Mouse (Mus musculus) heart, adult 18-20 months (tissue): Measurements from ENCODE around the gene Slc7a15. TPM values are rescaled to one million over a fixed set of nuclear protein-coding genes. Genes with fewer than 3 reads are reported as not detected.
A peak's percentile ranks its signal among the peaks of the same experiment; 100 is the strongest.
"Not testable (repeated sequence)": the region's sequence is repeated elsewhere in the genome, so short reads cannot be mapped to it uniquely, and the experiment has no call there.

Experiments used
- DNase-seq, 2 experiments: peaks; one replicate each; pipeline ENCODE4 v3.0.0; 2021 to 2022; ENCODE audit warnings: mixed read lengths in 1 of 2
- long read RNA-seq, 2 experiments: library from polyadenylated mRNA; stranded (forward); transcript quantifications; one replicate each; pipeline ENCODE4 v2.0.0; 2021
- total RNA-seq, 2 experiments: library from RNA; stranded (reverse); gene quantifications; 2 replicates each; pipeline ENCODE4 v1.2.3; 2021

Gene Slc7a15
- not detected for total RNA-seq
- long read RNA-seq, experiment 1: 0 reads
- long read RNA-seq, experiment 2: 0 reads

- not testable (repeated sequence) for DNase-seq
Measured at GRCm38 (mm10) chr12:8598966-8599365, at the start of gene Slc7a15. Slc7a15 (minus strand) TSS chr12:8599066.

DNA sequence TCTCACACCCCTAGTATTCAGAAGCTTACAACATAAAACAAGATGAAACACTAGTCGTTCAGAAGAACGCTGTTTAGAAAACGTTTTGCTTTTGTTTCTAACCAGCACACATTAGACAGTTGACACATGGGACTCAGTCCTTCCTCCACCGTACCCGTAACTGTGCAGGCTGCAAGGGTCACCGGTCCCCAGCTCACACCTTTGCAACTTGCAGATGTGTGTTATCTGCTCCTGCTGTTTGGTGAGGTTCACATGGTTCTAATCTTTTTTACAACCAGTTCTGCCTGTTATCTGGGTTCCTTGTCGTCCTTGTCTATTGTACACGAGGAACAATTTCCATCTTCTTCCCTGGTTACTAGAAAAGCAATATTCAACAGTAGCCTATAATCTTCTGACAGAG is 49.3 kb upstream of the Slc7a15 start:
- not testable (repeated sequence) for DNase-seq

GRCm38 (mm10) chr12:8641425-8641735 is 42.5 kb upstream of the Slc7a15 start:
- DNase-seq: peak in 1 of 2 experiments; percentile 53

DNA sequence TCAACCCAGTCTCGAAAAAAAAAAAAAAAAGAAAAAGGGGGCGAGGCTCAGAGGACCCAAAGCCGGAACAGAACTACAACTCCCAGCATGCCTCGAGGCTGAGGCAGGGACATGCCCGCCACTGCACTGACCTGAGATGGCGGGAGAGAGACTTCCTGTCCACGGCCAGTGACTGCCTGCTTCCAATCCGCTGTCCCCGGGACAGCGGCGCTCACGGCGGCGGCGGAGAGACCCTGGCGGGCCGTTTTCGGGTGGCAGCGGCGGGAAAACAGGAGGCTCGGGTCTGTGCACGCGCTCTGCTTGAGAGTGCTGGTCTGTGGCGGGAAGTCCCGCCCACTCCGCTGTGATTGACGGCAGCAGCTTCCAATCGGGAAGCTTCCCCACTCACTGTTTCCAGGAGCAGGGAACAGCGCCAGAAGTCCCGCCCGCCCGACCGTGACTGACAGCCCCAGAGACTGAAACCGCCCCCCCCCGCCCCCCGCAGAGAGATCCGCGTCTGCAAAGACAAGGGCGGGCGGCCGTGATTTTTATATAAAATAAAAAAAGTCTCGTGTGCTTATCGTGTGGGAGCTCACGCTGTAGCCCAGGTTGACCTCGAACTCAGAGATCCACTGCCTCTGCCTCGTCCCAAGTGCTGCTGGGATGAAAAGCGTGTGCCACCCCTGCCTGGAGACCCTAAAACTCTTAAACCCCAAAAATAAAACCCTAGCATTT is 42.0 kb upstream of the Slc7a15 start:
- DNase-seq: peak; percentile 98 to 100

DNA sequence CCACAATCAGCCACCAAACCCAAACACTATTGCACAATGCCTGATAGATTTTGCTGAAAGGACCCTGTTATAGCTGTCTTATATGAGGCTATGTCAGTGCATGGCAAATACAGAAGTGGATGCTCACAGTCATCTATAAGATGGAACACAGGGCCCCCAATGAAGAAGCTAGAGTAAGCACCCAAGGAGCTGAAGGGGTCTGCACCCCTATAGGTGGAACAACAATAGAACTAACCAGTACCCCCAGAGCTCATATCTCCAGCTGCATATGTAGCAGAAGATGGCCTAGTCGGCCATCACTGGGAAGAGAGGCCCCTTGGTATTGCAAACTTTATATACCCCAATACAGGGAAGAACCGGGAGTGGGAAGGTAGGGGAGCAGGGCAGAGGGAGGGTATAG is 41.3 kb upstream of the Slc7a15 start:
- peak in 1 of 2 experiments; percentile 33 for DNase-seq

- DNase-seq: peak; percentile 77 to 92
Measured at GRCm38 (mm10) chr12:8638411-8639087, 39.7 kb upstream of the Slc7a15 start.

GRCm38 (mm10) chr12:8636945-8637344 is 38.1 kb upstream of the Slc7a15 start:
- peak; percentile 30 to 50 for DNase-seq

DNA sequence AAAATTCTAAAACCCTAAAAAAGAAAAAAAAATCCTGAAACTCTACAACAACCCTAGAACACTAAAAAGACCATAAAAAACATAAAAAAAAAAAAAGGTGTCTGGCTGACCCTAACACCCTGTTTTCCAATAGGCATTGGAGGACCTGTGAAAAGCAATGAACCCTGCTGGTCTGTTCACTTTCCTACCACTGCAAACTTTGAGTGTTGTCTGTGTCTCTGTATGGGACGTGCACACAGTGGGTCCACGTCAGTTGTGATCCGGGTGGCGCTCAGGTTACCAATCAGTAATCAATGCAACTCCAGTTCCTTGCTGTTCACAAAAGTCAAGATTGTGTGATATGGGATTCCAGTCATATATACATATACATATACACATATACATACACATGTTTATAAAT is 36.7 kb upstream of the Slc7a15 start:
- DNase-seq: no peak

DNA sequence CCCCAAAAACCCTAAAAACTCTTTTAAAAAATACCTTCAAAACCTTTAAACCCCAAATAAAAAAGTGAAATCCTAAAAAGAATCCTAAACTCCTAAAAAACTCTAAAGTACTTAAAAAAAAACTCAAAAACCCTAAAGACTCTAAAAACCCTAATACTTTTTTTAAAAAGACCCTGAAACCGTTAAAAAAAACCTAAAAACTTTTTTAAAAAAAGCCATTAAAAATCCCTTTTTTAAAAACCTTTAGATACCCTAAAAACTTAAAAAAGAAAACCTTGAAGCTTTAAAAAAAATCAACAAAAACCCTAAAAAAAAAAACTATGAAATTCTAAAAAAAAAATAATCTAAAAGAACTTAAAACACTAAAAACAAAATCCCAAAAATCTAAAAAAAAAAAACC is 35.4 kb upstream of the Slc7a15 start:
- no peak for DNase-seq

DNA sequence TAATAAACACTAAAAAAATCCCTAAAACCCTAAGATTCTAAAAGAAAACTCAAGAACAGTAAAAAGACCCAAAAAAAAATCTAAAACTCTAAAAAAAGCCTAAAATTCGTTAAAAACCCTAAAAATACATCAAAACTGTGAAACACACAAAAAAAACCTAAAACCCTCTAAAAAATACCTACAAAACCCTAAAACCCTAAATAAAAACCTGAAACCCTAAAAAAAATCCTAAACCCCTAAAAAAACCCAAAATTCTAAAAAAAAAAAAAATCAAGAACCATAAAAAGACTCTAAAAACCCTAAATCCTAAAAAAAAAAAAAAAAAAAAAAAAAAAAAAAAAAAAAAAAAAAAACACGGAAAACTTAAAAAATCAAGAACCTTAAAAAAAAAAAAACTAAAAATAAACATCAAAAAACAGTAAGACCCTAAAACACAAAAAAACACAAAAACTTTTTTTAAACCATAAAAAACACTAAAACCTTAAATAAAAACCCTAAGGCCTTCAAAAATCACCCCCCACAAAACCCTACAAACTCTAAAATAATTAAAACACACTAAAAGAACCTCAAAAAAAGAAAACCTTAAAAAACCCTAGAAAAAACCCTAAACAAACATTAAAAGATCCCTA is 34.0 kb upstream of the Slc7a15 start:
- no peak for DNase-seq

DNA sequence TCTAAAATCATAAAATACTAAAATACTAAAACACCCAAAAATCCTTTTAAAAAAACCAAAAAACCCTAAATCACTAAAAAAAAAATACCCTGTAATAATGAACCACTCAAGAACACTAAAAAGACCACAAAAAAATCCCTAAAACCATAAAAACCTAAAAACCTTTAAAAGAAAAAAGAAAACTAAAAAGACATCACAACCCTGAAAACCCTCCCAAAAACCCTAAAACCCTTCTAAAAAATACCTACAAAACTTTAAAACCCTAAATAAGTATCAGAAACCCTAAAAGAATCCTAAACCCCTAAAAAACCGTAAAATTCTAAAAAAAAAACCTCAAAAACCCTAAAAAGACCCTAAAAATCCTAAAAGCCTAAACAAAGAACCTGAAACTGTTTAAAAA is 32.8 kb upstream of the Slc7a15 start:
- DNase-seq: no peak

DNA sequence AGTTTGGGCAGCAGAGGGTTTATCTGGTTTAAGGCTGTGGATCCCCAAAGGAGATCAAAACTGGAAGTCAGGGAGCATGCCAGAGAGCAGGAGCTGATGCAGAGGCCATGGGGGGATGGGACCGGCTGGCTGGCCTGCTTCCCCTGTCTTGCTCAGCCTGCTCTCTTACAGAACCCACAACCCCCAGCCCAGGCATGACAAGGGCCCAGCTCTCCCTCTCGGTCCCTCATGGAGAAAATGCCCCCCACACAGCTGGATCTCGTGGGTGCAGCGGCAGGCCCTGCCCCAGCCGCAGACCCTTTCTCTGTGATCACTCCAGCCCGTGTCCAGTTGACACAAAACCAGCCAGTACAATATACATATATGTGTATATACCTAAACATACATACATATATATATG is 30.7 kb upstream of the Slc7a15 start:
- DNase-seq: no peak

GRCm38 (mm10) chr12:8620678-8621018 is 21.8 kb upstream of the Slc7a15 start:
- DNase-seq: no peak

DNA sequence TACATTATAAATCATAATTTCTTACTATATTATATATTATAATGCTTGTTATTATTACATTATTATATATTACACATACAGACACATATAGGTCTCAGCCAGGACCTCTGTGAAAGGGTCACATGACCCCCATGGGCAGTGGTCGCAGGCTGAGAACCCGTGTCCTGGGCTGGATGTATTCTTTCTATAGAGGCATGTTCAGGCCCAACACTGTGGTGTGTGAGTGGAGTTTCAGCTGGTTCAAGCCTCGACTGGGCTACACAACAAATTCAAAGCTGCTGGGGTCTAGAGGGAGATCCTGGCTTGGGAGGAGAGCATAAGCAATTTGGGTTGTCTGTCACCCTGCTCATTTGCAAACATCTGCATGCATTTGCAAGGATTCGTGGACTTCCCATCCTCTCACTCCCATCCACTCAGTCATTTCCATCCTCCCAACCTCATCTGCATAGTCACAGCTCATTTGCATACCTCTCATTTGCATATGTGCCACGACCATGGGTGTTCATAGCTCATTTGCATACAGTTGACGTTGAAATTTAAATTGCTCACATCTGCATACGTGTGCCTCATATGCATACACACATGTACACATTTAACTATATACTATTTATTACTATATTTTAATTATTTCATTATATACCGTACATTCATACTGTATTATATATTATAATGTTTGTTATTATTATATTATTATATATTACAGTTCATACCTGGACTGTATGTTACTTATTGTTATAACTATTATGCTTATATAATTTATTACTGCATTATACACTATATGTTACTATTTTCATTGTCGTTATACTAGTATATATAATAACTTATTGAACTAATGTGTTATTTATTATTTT is 21.2 kb upstream of the Slc7a15 start:
- no peak for DNase-seq

- no peak for DNase-seq
Measured at GRCm38 (mm10) chr12:8618271-8618670, 19.4 kb upstream of the Slc7a15 start.

GRCm38 (mm10) chr12:8609070-8609469 is 10.2 kb upstream of the Slc7a15 start:
- no peak for DNase-seq

DNA sequence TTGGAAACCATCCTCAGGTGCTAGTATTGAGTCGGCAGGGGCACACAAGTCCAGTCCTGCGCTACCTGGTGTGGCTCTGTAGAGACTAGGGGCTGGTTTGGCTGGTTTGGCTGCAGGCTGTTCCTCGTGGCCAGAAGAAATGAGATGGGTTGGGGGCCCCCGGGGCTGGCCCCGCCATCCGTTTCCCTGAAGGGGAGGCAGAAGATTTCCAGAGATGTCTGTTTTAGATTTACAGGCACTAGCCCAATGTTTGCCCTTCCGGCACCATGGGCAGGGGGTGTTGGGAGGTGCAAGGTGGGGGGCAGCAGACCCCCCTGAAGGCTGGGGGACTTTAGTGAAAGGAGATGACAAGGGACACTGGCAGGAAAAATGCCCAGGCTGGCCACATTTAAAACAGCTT is 3.3 kb downstream of the Slc7a15 start:
- DNase-seq: no peak

- not testable (repeated sequence) for DNase-seq
Measured at GRCm38 (mm10) chr12:8591326-8591725, 7.5 kb downstream of the Slc7a15 start.

GRCm38 (mm10) chr12:8573405-8573804 is 25.5 kb downstream of the Slc7a15 start:
- no peak for DNase-seq

GRCm38 (mm10) chr12:8571903-8572341 is 26.9 kb downstream of the Slc7a15 start:
- DNase-seq: not testable (repeated sequence)

DNA sequence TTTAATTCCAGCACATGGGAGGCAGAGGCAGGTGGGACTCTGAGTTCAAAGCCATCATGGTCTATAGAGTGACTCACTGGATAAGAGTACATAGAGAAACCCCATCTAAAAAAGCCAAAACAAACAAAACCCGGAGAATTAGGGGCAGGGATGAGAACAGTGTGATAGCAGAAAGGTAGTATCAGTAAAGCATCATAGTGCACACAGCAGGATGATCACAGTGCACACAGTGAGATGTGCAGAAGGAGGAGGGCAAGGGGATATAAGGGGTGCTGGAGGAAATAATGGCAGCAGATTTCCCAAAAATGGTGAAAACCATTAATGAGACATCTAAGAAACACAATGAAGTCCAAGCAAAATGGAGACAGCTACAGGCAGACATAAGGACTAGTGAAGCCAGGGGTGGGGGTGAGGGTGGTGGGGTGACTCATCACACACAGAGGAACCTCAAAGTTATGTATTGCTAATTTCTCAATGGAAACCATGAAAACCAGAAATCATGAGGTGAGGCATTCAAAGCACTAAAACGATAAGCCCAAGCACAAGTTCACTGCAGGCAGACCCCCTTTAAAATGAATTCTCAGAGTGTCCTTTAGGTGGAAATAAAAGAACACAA is 27.5 kb downstream of the Slc7a15 start:
- not testable (repeated sequence) for DNase-seq

GRCm38 (mm10) chr12:8562213-8562612 is 36.7 kb downstream of the Slc7a15 start:
- not testable (repeated sequence) for DNase-seq
